Mouse (Mus musculus) MEL (cell line): ENCODE measurements around the gene Sephs2. TPM values are rescaled to one million over a fixed set of nuclear protein-coding genes. Genes with fewer than 3 reads are reported as not detected.

ENCODE experiments used
- DNase-seq: peaks from one replicate; pipeline ENCODE4 v3.0.0; 2011; ENCODE audit warnings: low read depth, low spot score
- H3K27ac ChIP-seq: 2 replicates; pipeline ENCODE4 v1.5.1; 2012; ENCODE audit warnings: low read depth, mild to moderate bottlenecking, control low read depth, low read length, moderate library complexity; ENCODE audit not compliant: control insufficient read depth
- H3K27me3 ChIP-seq, 2 experiments: fragments of 150-350 bp in 1 of 2; sonication (generic) in 1 of 2; 2 replicates each; pipeline ENCODE4 v1.6.1; 2012; ENCODE audit warnings: low read length in 2 of 2, mild to moderate bottlenecking in 2 of 2, improper control_type of control experiment in 1 of 2, moderate library complexity in 1 of 2; ENCODE audit not compliant: insufficient read depth in 2 of 2, control insufficient read depth in 1 of 2
- H3K36me3 ChIP-seq, 2 experiments: 2 replicates each; pipeline ENCODE4 v1.6.1; 2012 to 2014; ENCODE audit warnings: low read length in 2 of 2, improper control_type of control experiment in 1 of 2, inconsistent platforms in 1 of 2, mild to moderate bottlenecking in 1 of 2; ENCODE audit not compliant: insufficient read depth in 2 of 2, control insufficient read depth in 1 of 2
- H3K4me1 ChIP-seq, 2 experiments: fragments of 150-350 bp in 1 of 2; sonication (generic) in 1 of 2; 2 replicates each; pipeline ENCODE4 v1.6.1; 2012; ENCODE audit warnings: low read length in 2 of 2, improper control_type of control experiment in 1 of 2, mild to moderate bottlenecking in 1 of 2; ENCODE audit not compliant: insufficient read depth in 2 of 2, control insufficient read depth in 1 of 2
- H3K4me3 ChIP-seq, 2 experiments: fragments of 150-350 bp in 1 of 2; sonication (generic) in 1 of 2; 2 replicates each; pipeline ENCODE4 v1.5.1; 2012; ENCODE audit warnings: low read depth in 2 of 2, low read length in 2 of 2, mild to moderate bottlenecking in 2 of 2, moderate library complexity in 2 of 2, control low read depth in 1 of 2, improper control_type of control experiment in 1 of 2; ENCODE audit not compliant: control insufficient read depth in 1 of 2, insufficient read depth in 1 of 2
- H3K79me2 ChIP-seq: 2 replicates; pipeline ENCODE4 v1.6.1; 2012; ENCODE audit warnings: mild to moderate bottlenecking, low read length, moderate library complexity; ENCODE audit not compliant: control insufficient read depth, poor library complexity, insufficient read depth
- H3K9ac ChIP-seq: 2 replicates; pipeline ENCODE4 v1.6.1; 2012; ENCODE audit warnings: low read depth, mild to moderate bottlenecking, control low read depth, low read length, moderate library complexity; ENCODE audit not compliant: control insufficient read depth, poor library complexity, severe bottlenecking
- H3K9me3 ChIP-seq: fragments of 150-350 bp; sonication (generic); replicated peaks from 2 replicates; pipeline ENCODE4 v1.6.1; 2012; ENCODE audit warnings: mild to moderate bottlenecking, low read length, improper control_type of control experiment, moderate library complexity; ENCODE audit not compliant: insufficient read depth
- BHLHE40 ChIP-seq: IDR thresholded peaks from 2 replicates; pipeline ENCODE4 v1.6.1; 2012; ENCODE audit warnings: low read depth, mild to moderate bottlenecking, inconsistent platforms, low read length, improper control_type of control experiment, borderline replicate concordance
- CHD2 ChIP-seq: IDR thresholded peaks from 2 replicates; pipeline ENCODE4 v1.6.1; 2011; ENCODE audit warnings: low read length, improper control_type of control experiment
- E2F4 ChIP-seq: IDR thresholded peaks from 2 replicates; pipeline ENCODE4 v1.6.1; 2011; ENCODE audit warnings: low read depth, low read length, improper control_type of control experiment, borderline replicate concordance
- ELF1 ChIP-seq: IDR thresholded peaks from 2 replicates; pipeline ENCODE4 v1.6.1; 2014; ENCODE audit warnings: low read depth, mild to moderate bottlenecking, inconsistent platforms, low read length, improper control_type of control experiment, moderate library complexity
- GABPA ChIP-seq: IDR thresholded peaks from 2 replicates; pipeline ENCODE4 v1.6.1; 2012; ENCODE audit warnings: low read depth, mild to moderate bottlenecking, inconsistent platforms, low read length, improper control_type of control experiment, moderate library complexity
- HCFC1 ChIP-seq: IDR thresholded peaks from 2 replicates; pipeline ENCODE4 v1.6.1; 2012; ENCODE audit warnings: low read depth, mild to moderate bottlenecking, inconsistent platforms, low read length, improper control_type of control experiment, moderate library complexity
- JUND ChIP-seq: IDR thresholded peaks from 2 replicates; pipeline ENCODE4 v1.6.1; 2011; ENCODE audit warnings: low read depth, mild to moderate bottlenecking, improper control_type of control experiment, low read length
- MAX ChIP-seq: IDR thresholded peaks from 2 replicates; pipeline ENCODE4 v1.6.1; 2011; ENCODE audit warnings: low read length, improper control_type of control experiment
- MEF2A ChIP-seq: IDR thresholded peaks from 2 replicates; pipeline ENCODE4 v1.6.1; 2014; ENCODE audit warnings: low read depth, mild to moderate bottlenecking, inconsistent platforms, low read length, improper control_type of control experiment; ENCODE audit not compliant: poor library complexity, insufficient replicate concordance, severe bottlenecking; ENCODE audit errors: extremely low read depth
- MXI1 ChIP-seq: IDR thresholded peaks from 2 replicates; pipeline ENCODE4 v1.6.1; 2011; ENCODE audit warnings: mild to moderate bottlenecking, low read depth, low read length, improper control_type of control experiment
- MYB ChIP-seq: IDR thresholded peaks from 2 replicates; pipeline ENCODE4 v1.6.1; 2011; ENCODE audit warnings: mild to moderate bottlenecking, low read depth, low read length, improper control_type of control experiment
- MYC ChIP-seq: IDR thresholded peaks from 2 replicates; pipeline ENCODE4 v1.6.1; 2011; ENCODE audit warnings: low read depth, mild to moderate bottlenecking, low read length, improper control_type of control experiment, moderate library complexity
- NELFE ChIP-seq: IDR thresholded peaks from 2 replicates; pipeline ENCODE4 v1.6.1; 2011; ENCODE audit warnings: low read depth, low read length, improper control_type of control experiment
- NRF1 ChIP-seq: IDR thresholded peaks from 2 replicates; pipeline ENCODE4 v1.6.1; 2014; ENCODE audit warnings: low read depth, mild to moderate bottlenecking, inconsistent platforms, low read length, improper control_type of control experiment, moderate library complexity; ENCODE audit not compliant: poor library complexity, insufficient read depth, severe bottlenecking
- POLR2A ChIP-seq, 2 experiments: IDR thresholded peaks; 2 replicates each; pipeline ENCODE4 v1.6.1; 2011 to 2012; ENCODE audit warnings: low read length in 2 of 2, mild to moderate bottlenecking in 2 of 2, control low read depth in 1 of 2, improper control_type of control experiment in 1 of 2, low read depth in 1 of 2, moderate library complexity in 1 of 2; ENCODE audit not compliant: control insufficient read depth in 1 of 2, insufficient read depth in 1 of 2, poor library complexity in 1 of 2
- POLR2AphosphoS2 ChIP-seq: IDR thresholded peaks from 2 replicates; pipeline ENCODE4 v1.6.1; 2011; ENCODE audit warnings: low read length, improper control_type of control experiment
- POLR2AphosphoS5 ChIP-seq: IDR thresholded peaks from 2 replicates; pipeline ENCODE4 v1.6.1; 2012; ENCODE audit warnings: low read depth, borderline replicate concordance, mild to moderate bottlenecking, inconsistent platforms, low read length, moderate library complexity, mixed read lengths
- SIN3A ChIP-seq: IDR thresholded peaks from 2 replicates; pipeline ENCODE4 v1.6.1; 2012; ENCODE audit warnings: low read length, improper control_type of control experiment, inconsistent platforms
- SMC3 ChIP-seq: IDR thresholded peaks from 2 replicates; pipeline ENCODE4 v1.6.1; 2011; ENCODE audit warnings: low read depth, low read length, improper control_type of control experiment
- TAL1 ChIP-seq: IDR thresholded peaks from 2 replicates; pipeline ENCODE4 v1.6.1; 2012; ENCODE audit warnings: mild to moderate bottlenecking, inconsistent platforms, low read length, moderate library complexity, mixed read lengths
- TBP ChIP-seq: IDR thresholded peaks from 2 replicates; pipeline ENCODE4 v1.8.0; 2011; ENCODE audit warnings: low read depth, low read length, improper control_type of control experiment
- TCF12 ChIP-seq: IDR thresholded peaks from 2 replicates; pipeline ENCODE4 v1.6.1; 2014; ENCODE audit warnings: low read depth, mild to moderate bottlenecking, inconsistent platforms, low read length, improper control_type of control experiment, moderate library complexity
- UBTF ChIP-seq: IDR thresholded peaks from 2 replicates; pipeline ENCODE4 v1.6.1; 2012; ENCODE audit warnings: low read depth, mild to moderate bottlenecking, inconsistent platforms, low read length, improper control_type of control experiment, moderate library complexity, borderline replicate concordance; ENCODE audit not compliant: insufficient read depth
- USF1 ChIP-seq: IDR thresholded peaks from 2 replicates; pipeline ENCODE4 v1.6.1; 2014; ENCODE audit warnings: low read depth, mild to moderate bottlenecking, inconsistent platforms, low read length, improper control_type of control experiment, moderate library complexity
- USF2 ChIP-seq, 2 experiments: IDR thresholded peaks; 2 replicates each; pipeline ENCODE4 v1.6.1; 2011 to 2012; ENCODE audit warnings: improper control_type of control experiment in 2 of 2, low read length in 2 of 2, borderline replicate concordance in 1 of 2, inconsistent platforms in 1 of 2, low read depth in 1 of 2, mild to moderate bottlenecking in 1 of 2; ENCODE audit not compliant: insufficient read depth in 1 of 2
- ZMIZ1 ChIP-seq: IDR thresholded peaks from 2 replicates; pipeline ENCODE4 v1.6.1; 2012; ENCODE audit warnings: low read depth, mild to moderate bottlenecking, inconsistent platforms, low read length, improper control_type of control experiment, moderate library complexity
- polyA plus RNA-seq, 2 experiments: library from polyadenylated mRNA; stranded (reverse) in 1 of 2; unstranded in 1 of 2; fragments of >175 nt in 1 of 2; fragments of >200 nt in 1 of 2; gene quantifications; 2 replicates each; pipeline versions ENCODE4 v1.2.1 to v1.2.4; 2012; ENCODE audit warnings: low replicate concordance in 2 of 2, low read depth in 1 of 2; ENCODE audit not compliant: insufficient read length in 2 of 2, insufficient read depth in 1 of 2, missing spikeins in 1 of 2
- total RNA-seq: library from RNA; depleted of rRNA; stranded (reverse); fragments of 300-350 nt; gene quantifications from 2 replicates; pipeline ENCODE4 v1.2.3, GENCODE M21; 2012

Sephs2 gene
- total and polyA plus RNA-seq, 3 experiments, result 109 to 182 TPM; not detected in 1

GRCm38 (mm10) chr7:127255008-127255407, 18.8 kb downstream of the Sephs2 start:
- peaks cover 3 to 25% of the 10 kb centered on the region in 2 experiments for H3K36me3 ChIP-seq
- H3K9me3 ChIP-seq, result no peaks in the 10 kb centered on the region
- H3K79me2 ChIP-seq, result peaks cover 6% of the 10 kb centered on the region
- H3K4me1 ChIP-seq, result peaks cover 12 to 22% of the 10 kb centered on the region in 2 experiments
- H3K9ac ChIP-seq, result peak overlapping the region; percentile 73
- H3K27me3 ChIP-seq, result no peaks in the 10 kb centered on the region
- peak overlapping the region; percentile 78 for H3K27ac ChIP-seq
- no peak overlapping the region for H3K4me3 ChIP-seq
- no peak for TF ChIP-seq JUND
- TF ChIP-seq TCF12, result peak; percentile 38; the same call in 1 of the 2 replicates
- no peak for TF ChIP-seq UBTF
- TF ChIP-seq CHD2, result no peak
- TF ChIP-seq TAL1, result peak; percentile 54
- no peak for TF ChIP-seq E2F4
- DNase-seq, result peak; percentile 48

- H3K27me3 ChIP-seq, result no peaks in the 10 kb centered on the region
- peak overlapping the region; percentile 73 for H3K9ac ChIP-seq
- H3K4me1 ChIP-seq, result peaks cover 9 to 19% of the 10 kb centered on the region in 2 experiments
- peak overlapping the region; percentile 78 for H3K27ac ChIP-seq
- H3K79me2 ChIP-seq, result peaks cover under 1% of the 10 kb centered on the region
- H3K4me3 ChIP-seq, result peak overlapping the region; percentile 19 to 49
- TF ChIP-seq TBP, result no peak
- no peak for TF ChIP-seq SMC3
- peak; percentile 63 for TF ChIP-seq HCFC1
- TF ChIP-seq SIN3A, result peak; percentile 44; the same call in 1 of the 2 replicates
- TF ChIP-seq CHD2, result no peak
- TF ChIP-seq BHLHE40, result no peak
- TF ChIP-seq POLR2A (IDR thresholded peaks at IDR 0.05; ENCODE audit: control insufficient read depth in 1 of 2, insufficient read depth in 1 of 2, low read depth in 1 of 2, low read length in 2 of 2, poor library complexity in 1 of 2), result peak; percentile 48 to 64; a peak in 1 of 4 replicates
- no peak for TF ChIP-seq MYB
- TF ChIP-seq ELF1, result peak; percentile 58
- peak; percentile 85 for TF ChIP-seq MAX
- no peak for TF ChIP-seq UBTF
- no peak for TF ChIP-seq USF2 (IDR thresholded peaks at IDR 0.05; ENCODE audit: borderline replicate concordance in 1 of 2, insufficient read depth in 1 of 2, low read depth in 1 of 2, low read length in 2 of 2)
- TF ChIP-seq JUND, result no peak
- TF ChIP-seq POLR2AphosphoS5, result no peak
- no peak for TF ChIP-seq GABPA
- peak; percentile 69 for TF ChIP-seq MXI1
- peak; percentile 32; the same call in 1 of the 2 replicates for TF ChIP-seq USF1
- TF ChIP-seq ZMIZ1, result peak; percentile 18; the same call in 1 of the 2 replicates
- TF ChIP-seq NRF1, result peak; percentile 78
- TF ChIP-seq MEF2A, result no peak
- TF ChIP-seq TAL1, result no peak
- no peak for TF ChIP-seq E2F4
- TF ChIP-seq TCF12, result no peak
- peak; percentile 49; the same call in 1 of the 2 replicates for TF ChIP-seq NELFE
- TF ChIP-seq MYC, result peak; percentile 67
- peak; percentile 61; the same call in 1 of the 2 replicates for TF ChIP-seq POLR2AphosphoS2
- no peaks in the 10 kb centered on the region for H3K9me3 ChIP-seq
- peaks cover 5 to 20% of the 10 kb centered on the region in 2 experiments for H3K36me3 ChIP-seq
- peak; percentile 93 for DNase-seq
Measured at GRCm38 (mm10) chr7:127253821-127254769, 19.8 kb downstream of the Sephs2 start.
